Mouse (Mus musculus) B cell, adult 2 months (primary cell): Measurements from ENCODE around the gene Thsd7b.
"Not testable (repeated sequence)": the region's sequence is repeated elsewhere in the genome, so short reads cannot be mapped to it uniquely, and the experiment has no call there.

Source experiments
- DNase-seq, 2 experiments: peaks; one replicate each; pipeline ENCODE4 v3.0.0; 2022

Gene Thsd7b

DNA sequence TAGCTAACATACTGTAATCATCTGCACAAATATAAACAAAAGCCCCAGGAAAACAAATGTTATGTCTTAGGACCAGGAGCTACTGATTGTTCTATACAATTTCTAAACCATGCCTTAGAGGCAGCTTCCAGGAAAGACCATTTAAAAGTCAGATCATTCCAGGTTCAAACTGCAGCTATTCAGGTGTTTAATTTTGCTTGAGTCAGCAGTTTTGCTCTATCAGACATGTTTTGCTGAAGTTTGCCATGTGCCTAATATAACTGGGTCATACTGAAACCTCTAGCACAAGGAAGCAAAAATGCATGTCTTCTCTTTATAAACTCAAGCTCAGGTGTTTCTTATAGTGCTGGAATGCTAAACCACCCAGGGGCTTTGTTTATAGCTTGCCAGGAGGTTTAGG is 893.1 kb downstream of the Thsd7b start:
- DNase-seq, result no peak

DNA sequence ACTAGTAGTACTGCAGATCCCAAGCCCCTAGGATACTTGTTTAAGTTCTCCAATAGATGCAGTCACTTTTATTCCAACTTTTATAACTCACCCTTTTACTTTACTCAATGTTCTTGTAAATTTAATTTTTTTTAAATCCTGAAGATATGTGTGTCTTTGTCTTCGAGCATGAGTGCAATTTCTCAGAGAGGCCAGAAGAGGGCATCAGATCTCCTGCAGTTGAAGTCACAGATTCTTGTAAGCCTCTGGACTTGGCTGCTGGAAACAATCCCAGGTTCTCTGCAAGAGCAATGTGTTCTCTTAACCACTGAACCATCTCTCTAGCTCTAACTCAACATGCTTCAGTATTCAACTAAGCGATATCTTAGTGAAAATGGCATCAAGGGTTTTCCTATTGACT is 894.2 kb downstream of the Thsd7b start:
- no peak for DNase-seq

DNA sequence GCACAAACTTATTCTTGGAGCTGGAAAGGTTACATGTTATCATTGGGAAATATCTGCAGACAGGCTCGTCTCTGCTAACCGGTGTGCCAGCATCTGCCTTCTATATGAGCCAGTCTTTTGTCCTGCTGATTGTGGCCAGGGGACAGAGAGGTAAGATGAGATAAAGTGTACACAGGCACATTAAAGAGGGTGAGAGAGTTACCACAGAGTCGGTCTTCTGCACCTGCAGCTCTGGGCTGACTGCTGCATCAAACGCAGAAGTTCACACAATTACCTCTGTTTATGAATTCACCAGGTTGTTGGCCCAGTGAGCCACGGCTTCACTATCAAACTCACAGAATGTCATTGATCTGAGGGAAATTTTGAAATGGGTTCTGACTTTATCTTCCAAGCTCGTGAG is 896.8 kb downstream of the Thsd7b start:
- no peak for DNase-seq

DNA sequence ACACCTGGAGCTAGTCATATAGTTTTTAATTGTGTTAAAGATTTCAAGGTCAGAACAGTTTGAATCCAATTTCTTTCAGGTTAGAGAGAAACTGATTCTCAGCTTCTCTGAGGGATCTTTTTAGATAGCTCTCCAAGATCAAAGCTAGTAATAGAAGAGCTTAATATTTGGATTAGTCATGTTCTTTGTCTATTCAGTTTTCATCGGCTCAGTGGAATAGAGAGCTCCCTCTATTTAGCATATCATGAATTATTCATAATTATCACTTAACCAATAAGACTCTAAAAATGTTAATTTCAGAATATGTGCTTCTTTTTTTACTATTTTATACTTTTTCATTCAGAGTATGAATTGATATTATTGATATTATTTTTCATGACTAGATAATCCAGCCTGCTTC is 897.2 kb downstream of the Thsd7b start:
- no peak for DNase-seq

DNA sequence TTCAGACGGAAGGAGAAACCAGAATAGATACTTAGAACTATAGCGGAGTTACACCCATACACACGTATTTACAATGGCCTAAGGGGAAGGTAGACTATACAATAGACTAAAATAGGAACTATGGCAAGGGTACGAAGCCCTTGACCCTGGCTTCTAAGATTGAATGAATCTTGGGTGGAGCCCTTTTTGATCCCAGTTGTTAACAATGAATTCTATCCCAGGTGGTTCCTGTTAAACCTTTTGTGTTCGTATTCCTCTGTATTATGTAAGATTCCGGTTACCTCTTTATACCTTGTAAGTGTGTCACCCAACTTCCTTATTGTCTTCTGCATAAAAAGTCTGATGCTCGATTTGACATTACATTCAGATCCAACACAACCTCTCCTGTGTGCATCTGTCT is 913.7 kb downstream of the Thsd7b start:
- DNase-seq, result not testable (repeated sequence)

DNA sequence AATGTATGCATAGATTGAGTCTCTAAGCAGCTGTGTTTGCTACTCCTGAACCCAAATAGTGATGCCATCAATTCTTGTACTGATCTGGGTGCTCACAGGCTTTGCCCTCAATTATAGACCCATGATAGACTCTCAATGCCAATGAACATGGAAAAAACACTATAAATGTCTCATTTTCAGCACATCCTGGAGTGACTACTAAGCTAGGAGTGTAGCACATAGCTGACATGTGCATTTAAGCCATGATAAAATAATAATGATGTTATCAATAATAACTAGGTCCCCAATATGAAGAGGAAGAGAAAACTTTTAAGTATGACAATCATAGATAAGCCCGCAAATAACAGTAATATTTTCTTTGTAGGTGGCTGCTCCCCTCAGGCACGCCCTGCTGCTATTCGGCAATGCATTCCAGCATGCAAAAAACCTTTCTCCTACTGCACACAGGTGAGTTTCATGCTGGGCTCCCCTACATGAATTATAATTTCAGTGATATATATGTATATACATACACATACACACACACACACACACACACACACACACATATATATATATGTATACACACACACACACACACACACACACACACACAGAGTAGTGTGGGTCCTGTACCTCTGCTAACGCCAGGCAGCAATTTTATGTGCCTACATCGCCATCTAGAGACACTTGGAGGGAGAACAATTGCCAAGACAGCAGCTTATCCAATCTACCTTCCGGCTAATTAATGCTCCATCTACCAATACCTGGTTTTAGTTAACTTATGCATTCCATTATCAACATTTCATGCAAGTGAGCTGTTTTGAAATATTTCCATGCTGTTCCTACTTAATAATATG is 919.3 kb downstream of the Thsd7b start:
- DNase-seq, result no peak

DNA sequence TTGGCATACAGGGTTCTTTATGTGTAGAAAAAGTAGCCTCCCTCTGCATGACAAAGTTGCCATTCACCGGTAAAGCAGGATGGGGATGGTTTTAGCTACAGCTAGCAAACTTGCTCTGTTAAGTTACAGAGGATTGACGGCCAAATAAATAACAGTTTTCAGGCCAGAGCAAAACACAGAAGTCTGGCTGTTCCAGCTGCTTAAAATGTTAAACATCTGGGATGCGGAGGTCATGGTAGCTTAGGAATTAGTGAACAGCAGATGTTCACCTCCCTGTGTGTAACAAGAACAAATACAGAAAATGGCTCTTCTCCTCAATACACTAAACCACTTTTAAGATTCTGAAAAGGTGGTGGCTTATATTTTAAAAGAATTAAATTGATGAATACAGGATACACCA is 944.3 kb downstream of the Thsd7b start:
- no peak for DNase-seq

DNA sequence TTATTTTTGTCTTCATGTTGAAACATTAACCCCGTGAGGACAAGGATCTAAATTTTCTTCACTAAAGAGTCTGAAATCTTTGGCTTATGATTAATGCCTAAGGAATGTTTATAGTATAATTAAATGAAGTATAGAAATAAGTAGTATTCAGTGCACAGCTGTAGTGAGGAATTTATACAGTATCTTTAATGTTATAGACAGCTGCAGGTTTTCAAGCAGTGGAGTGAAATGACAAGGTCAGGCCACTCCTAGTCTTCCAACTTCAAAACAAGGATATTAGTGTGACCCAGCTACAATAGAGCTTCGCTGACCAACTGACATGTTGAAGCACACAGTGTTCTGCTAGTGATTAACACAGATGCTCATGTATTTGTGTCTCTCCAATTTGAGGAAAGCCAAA is 949.8 kb downstream of the Thsd7b start:
- DNase-seq, result no peak

DNA sequence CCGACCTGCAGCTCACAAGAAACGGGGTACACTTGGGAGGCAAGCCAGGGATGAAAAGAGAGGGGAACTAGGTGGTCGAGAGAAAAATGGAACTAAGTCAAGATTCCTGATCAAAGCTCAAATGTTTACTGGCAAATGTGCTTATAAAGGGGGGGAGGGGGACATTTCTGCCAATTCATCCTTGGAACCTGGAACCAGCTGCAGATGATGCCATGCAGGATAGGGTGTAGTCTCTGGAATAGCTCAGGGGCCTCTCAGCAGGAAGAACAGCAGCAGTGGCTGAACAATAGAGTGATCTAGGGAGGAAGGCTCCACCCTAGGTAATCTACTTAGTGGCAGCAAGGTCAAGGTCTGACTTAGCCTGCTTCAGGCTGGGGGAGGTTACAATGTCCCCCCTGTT is 972.5 kb downstream of the Thsd7b start:
- no peak for DNase-seq

DNA sequence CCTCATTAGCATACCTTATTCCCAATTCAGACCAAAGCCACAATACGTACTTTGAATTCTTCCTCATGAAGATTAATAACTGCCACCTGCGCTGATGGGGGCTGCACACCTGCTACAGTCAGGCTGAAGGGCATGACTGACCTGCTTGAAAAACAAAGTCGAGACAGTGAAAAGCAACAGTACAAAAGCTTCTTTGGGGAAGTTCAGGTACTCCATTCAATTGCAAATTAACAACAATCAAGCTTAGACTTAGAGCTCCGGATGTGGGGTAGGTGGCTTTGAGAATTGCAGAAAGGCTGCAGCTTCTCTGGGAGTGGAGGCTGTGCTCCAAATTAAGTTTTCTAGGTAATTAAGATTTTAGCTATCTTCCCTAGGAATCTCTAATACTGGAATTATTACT is 973.2 kb downstream of the Thsd7b start:
- not testable (repeated sequence) for DNase-seq

DNA sequence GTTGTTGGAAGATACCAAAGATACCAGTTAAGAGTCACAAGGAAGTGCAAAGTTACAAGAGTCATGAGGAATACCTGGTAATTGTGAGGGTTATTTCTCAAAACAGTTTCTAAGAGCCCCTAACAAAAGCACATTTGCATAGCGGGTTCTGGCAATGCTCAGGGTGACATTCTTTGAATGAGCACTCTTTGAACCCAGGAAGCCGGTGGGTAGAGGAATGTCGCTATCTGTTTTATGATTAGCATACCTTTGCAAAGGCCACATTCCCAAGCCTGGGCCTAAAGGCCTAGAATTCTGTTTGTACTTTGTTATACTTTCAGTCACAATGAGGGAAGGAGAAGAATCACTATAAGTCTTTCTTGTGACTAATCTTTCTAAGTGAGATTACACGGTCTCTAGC is 973.8 kb downstream of the Thsd7b start:
- not testable (repeated sequence) for DNase-seq

DNA sequence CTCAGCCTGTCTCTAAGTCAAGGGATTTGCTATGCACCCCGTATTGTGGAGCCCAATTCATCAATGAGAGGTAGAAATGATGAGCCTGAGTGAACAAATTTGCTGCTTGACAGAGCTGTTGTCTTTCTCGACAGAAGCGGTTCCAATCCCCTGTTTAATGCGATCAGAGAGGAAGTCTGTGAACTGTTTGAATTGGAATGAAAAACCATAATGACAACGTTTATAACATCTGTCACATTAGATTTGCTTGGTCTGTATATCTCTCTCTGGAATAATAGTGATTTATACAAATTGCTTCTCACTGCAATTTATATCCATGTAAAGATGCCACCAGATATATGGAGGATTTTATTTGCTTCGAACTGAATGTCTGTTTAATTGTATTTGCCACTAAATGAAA is 988.9 kb downstream of the Thsd7b start:
- no peak for DNase-seq
